Mouse (Mus musculus) liver, adult 10 weeks (tissue): ENCODE measurements around the gene Ifitm6. TPM values are rescaled to one million over a fixed set of nuclear protein-coding genes. Genes with fewer than 3 reads are reported as not detected.

Experiments used
- polyA plus RNA-seq: library from polyadenylated mRNA; stranded (reverse); fragments of 350-450 nt; fragmentation: Illumina TruSeq; extraction: RNeasy Lipid Tissue Mini Kit (QIAGEN cat#74804); gene quantifications from one replicate; pipeline ENCODE4 v1.2.3, GENCODE M21; 2014; ENCODE audit warnings: low read depth, low replicate concordance

The Ifitm6 gene
- 2.6 TPM for polyA plus RNA-seq

DNA sequence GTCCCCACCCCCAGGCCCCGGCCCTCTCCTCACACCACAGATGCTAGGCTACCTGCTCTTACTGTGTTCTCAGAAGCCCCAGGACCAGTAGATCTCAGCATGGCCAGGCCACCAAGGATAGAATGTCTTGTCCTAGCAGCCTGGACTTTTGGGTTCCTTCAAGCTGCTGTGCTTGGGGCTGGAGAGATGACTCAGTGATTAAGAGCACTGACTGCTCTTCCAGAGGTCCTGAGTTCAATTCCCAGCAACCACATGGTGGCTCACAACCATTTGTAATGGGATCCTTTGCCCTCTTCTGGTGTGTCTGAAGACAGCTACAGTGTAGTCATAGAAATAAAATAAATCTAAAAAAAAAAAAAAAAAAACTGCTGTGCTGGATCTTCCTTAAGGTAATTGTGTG is at the start of gene Ifitm6:
TSS of gene Ifitm6 (minus strand) at position 101 of the 400 bp plus-strand sequence.

GRCm38 (mm10) chr7:141060426-141061242 is 42.9 kb upstream of the Ifitm6 start, which contains the start of gene B4galnt4:
TSS of gene B4galnt4 (plus strand) at chr7:141061104.

DNA sequence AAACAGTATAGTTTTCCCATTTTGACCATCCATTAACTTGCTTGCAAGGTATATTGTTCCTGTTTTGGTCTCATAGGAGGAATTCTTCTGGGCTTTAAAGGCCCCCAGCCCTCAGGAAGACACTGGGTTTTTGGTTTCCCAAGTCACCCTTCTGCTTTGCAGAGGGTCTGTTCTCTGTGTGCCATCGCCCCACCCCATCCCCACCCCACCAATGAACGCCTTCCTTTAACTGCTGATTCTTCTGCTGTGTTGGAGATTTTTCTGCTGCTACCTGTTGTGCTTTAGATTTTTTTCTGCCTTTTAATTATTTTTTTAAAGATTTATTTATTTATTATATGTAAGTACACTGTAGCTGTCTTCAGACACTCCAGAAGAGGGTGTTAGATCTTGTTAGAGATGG is 11.1 kb upstream of the Ifitm6 start, which contains the start of gene Gm17387:
TSS of gene Gm17387 (plus strand) at position 301 of the 400 bp plus-strand sequence.

DNA sequence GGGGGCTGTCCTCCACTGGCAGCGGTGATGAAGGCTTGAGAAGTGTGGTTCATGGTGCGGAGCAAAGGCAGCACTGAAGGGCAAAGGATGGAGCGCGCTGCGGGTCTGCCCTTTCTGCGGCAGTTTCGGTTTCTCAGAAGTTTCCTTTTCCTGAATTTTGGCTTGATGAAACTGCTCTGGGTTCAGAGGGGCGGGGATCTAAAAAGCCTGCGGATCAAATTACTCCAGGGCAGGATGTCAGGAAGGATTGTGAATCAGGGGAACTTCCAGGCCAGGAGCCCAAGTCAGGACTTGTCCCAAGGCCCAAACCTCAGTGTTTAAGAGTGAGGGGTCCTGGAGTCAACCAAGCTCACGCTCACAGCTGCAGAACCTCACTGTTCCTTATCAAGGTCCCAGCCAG is 7.1 kb downstream of the Ifitm6 start, which contains the start of gene Ifitm3:
TSS of gene Ifitm3 (minus strand) at position 178 of the 400 bp plus-strand sequence.

GRCm38 (mm10) chr7:140966921-140967320 is 50.8 kb downstream of the Ifitm6 start, which contains the start of gene Ifitm1:
TSS of gene Ifitm1 (plus strand) at chr7:140967221.

Other genes with a start within 250 kb of the Ifitm6 start
- gene Syce1, start 230.1 kb downstream of the Ifitm6 start, polyA plus RNA-seq, result not detected
- gene Zfp941, start 195.7 kb downstream of the Ifitm6 start, polyA plus RNA-seq, result 0.66 TPM
- 287 TPM for gene Urah, start 182.9 kb downstream of the Ifitm6 start, polyA plus RNA-seq
- gene Scgb1c1, start 172.4 kb downstream of the Ifitm6 start, polyA plus RNA-seq, result not detected
- not detected for gene Odf3, start 170.1 kb downstream of the Ifitm6 start, polyA plus RNA-seq
- not detected for gene Gm45785, start 161.6 kb downstream of the Ifitm6 start, polyA plus RNA-seq
- 4.3 TPM for gene Ric8a, start 161.0 kb downstream of the Ifitm6 start, polyA plus RNA-seq
- 1.4 TPM for gene Bet1l, start 160.3 kb downstream of the Ifitm6 start, polyA plus RNA-seq
- 89.2 TPM for gene Psmd13, start 136.0 kb downstream of the Ifitm6 start, polyA plus RNA-seq
- gene Sirt3, start 135.6 kb downstream of the Ifitm6 start, polyA plus RNA-seq, result 15.2 TPM
- not detected for gene Cox8b, start 117.5 kb downstream of the Ifitm6 start, polyA plus RNA-seq
- 20.5 TPM for gene Nlrp6, start 97.0 kb downstream of the Ifitm6 start, polyA plus RNA-seq
- gene Pgghg, start 76.5 kb downstream of the Ifitm6 start, polyA plus RNA-seq, result 2.3 TPM
- gene Ifitm5, start 67.6 kb downstream of the Ifitm6 start, polyA plus RNA-seq, result not detected
- gene Gm45717, start 62.0 kb downstream of the Ifitm6 start, polyA plus RNA-seq, result not detected
- 135 TPM for gene Ifitm2, start 61.9 kb downstream of the Ifitm6 start, polyA plus RNA-seq
- 4.2 TPM for gene Ifitm1, start 50.7 kb downstream of the Ifitm6 start, polyA plus RNA-seq
- gene Ifitm3, start 7.2 kb downstream of the Ifitm6 start, polyA plus RNA-seq, result 163 TPM
- gene Gm17387, start 11.2 kb upstream of the Ifitm6 start, polyA plus RNA-seq, result not detected
- not detected for gene B4galnt4, start 43.2 kb upstream of the Ifitm6 start, polyA plus RNA-seq
- gene Pkp3, start 60.3 kb upstream of the Ifitm6 start, polyA plus RNA-seq, result not detected
- gene Sigirr, start 82.6 kb upstream of the Ifitm6 start, polyA plus RNA-seq, result 1.6 TPM
- gene Ano9, start 99.9 kb upstream of the Ifitm6 start, polyA plus RNA-seq, result not detected
- gene Ptdss2, start 104.5 kb upstream of the Ifitm6 start, polyA plus RNA-seq, result 7.0 TPM
- 5.3 TPM for gene Rnh1, start 154.9 kb upstream of the Ifitm6 start, polyA plus RNA-seq
- gene Hras, start 176.1 kb upstream of the Ifitm6 start, polyA plus RNA-seq, result 8.3 TPM
- gene Lrrc56, start 176.2 kb upstream of the Ifitm6 start, polyA plus RNA-seq, result 0.37 TPM
- 0.37 TPM for gene Lmntd2, start 196.2 kb upstream of the Ifitm6 start, polyA plus RNA-seq
- 3.6 TPM for gene Rassf7, start 197.9 kb upstream of the Ifitm6 start, polyA plus RNA-seq
- gene Phrf1, start 210.9 kb upstream of the Ifitm6 start, polyA plus RNA-seq, result 6.0 TPM
- 32.2 TPM for gene Irf7, start 248.6 kb upstream of the Ifitm6 start, polyA plus RNA-seq